Mouse (Mus musculus) intestine, postnatal 0 days (tissue): ENCODE data around the gene Gm1604a. TPM values are rescaled to one million over a fixed set of nuclear protein-coding genes. Genes with fewer than 3 reads are reported as not detected.
"Not testable (repeated sequence)": the region's sequence is repeated elsewhere in the genome, so short reads cannot be mapped to it uniquely, and the experiment has no call there.

Experiments used
- ATAC-seq: fragments of 200-750 bp; cut with Nextera tagmentation; 2 replicates; pipeline ENCODE4 v1.8.0; 2017; ENCODE audit warnings: mild to moderate bottlenecking, moderate TSS enrichment, moderate library complexity
- H3K27ac ChIP-seq: fragments of 300-500 bp; sonication (generic); 2 replicates; pipeline ENCODE4 v1.5.1; 2014; ENCODE audit warnings: mild to moderate bottlenecking, low read depth, low read length, moderate library complexity
- H3K27me3 ChIP-seq: fragments of 300-500 bp; sonication (generic); replicated peaks from 2 replicates; pipeline ENCODE4 v1.6.1; 2014; ENCODE audit warnings: low read length, mixed read lengths; ENCODE audit not compliant: control insufficient read depth, insufficient read depth
- H3K36me3 ChIP-seq: fragments of 300-500 bp; sonication (generic); 2 replicates; pipeline ENCODE4 v1.6.1; 2014; ENCODE audit warnings: mild to moderate bottlenecking, moderate library complexity; ENCODE audit not compliant: control insufficient read depth, insufficient read depth
- H3K4me1 ChIP-seq: fragments of 300-500 bp; sonication (generic); replicated peaks from 2 replicates; pipeline ENCODE4 v1.6.1; 2014; ENCODE audit warnings: antibody characterized with exemption, low read length, mixed read lengths; ENCODE audit not compliant: control insufficient read depth, insufficient read depth
- H3K4me2 ChIP-seq: fragments of 300-500 bp; sonication (generic); replicated peaks from 2 replicates; pipeline ENCODE4 v1.6.1; 2014; ENCODE audit warnings: low read depth, mild to moderate bottlenecking, moderate library complexity
- H3K4me3 ChIP-seq: fragments of 300-500 bp; sonication (generic); 2 replicates; pipeline ENCODE4 v1.5.1; 2014; ENCODE audit warnings: low read depth, low read length
- H3K9ac ChIP-seq: fragments of 300-500 bp; sonication (generic); 2 replicates; pipeline ENCODE4 v1.6.1; 2014; ENCODE audit warnings: mild to moderate bottlenecking, low read depth, low read length
- H3K9me3 ChIP-seq: fragments of 300-500 bp; sonication (generic); 2 replicates; pipeline ENCODE4 v1.6.1; 2016; ENCODE audit warnings: mixed run types; ENCODE audit not compliant: control insufficient read depth
- CTCF ChIP-seq: sonication (generic); IDR thresholded peaks from 2 replicates; pipeline ENCODE4 v1.5.1; 2016; ENCODE audit warnings: low read depth, mild to moderate bottlenecking, control low read depth, antibody characterized with exemption, moderate library complexity
- WGBS: fragments of 180-500 bp; shearing (Covaris S2); extraction: QIAGEN DNeasy Blood & Tissue Kit; methylation state at CpG from one replicate; pipeline ENCODE4 v1.1.7; 2014; 5-methylcytosine and 5-hydroxymethylcytosine counted together
- polyA plus RNA-seq: library from polyadenylated mRNA; unstranded; fragments of >200 nt; fragmentation: Nextera tagmentation; extraction: Ambion mirVana; gene quantifications from 2 replicates; pipeline ENCODE4 v1.2.1, GENCODE M21; 2015

The Gm1604a gene
- polyA plus RNA-seq, 1 experiment from 2014 or later = not detected

DNA sequence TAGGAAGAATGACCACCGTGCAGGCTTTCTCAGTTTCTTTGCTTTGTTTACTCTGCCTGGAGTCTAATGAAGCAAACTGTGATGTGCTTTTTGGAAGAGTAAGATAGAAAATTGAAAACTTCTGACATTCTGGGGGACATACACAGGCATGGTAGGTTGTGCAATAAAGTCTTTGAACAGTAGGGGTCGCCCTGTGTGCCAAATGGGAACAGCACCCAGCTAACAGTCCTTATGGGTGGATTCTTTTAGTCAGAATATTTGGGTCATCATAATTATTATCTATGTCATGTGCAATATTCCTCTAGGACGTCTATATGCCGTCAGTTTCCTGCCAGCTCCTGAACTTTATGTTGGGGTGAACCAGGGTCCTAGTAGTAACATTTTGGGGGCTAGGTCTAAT is 54.2 kb downstream of the Gm1604a start:
- not testable (repeated sequence) for H3K9ac ChIP-seq, H3K4me3 ChIP-seq, H3K27ac ChIP-seq, H3K27me3 ChIP-seq, H3K9me3 ChIP-seq, H3K36me3 ChIP-seq, H3K4me2 ChIP-seq, H3K4me1 ChIP-seq, ATAC-seq
- WGBS = 0% methylated on average over 1 of the region's 4 CpGs
- TF ChIP-seq CTCF = peak; percentile 51

DNA sequence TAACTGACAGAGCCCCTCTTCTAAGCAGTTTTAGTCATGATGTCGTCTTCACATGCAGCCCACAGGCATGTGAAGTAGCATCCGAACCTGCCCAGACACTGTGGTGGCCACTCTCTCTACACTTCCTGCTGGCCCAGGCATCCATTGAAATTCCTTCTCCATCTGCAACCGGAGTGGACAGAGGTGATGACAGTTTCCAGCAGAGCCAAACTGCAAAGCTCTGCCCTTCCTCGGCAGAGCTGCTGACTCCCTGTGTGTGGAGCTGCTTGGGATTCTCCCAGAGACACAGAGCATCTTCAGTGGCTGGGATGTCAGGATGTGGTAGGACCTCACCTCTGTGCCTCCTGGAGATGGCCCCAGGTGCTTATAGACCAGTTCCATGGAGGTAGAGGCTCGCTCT is 59.2 kb downstream of the Gm1604a start:
- H3K36me3 ChIP-seq, ATAC-seq, H3K27ac ChIP-seq, H3K4me1 ChIP-seq, H3K4me3 ChIP-seq, H3K9ac ChIP-seq, H3K27me3 ChIP-seq, H3K4me2 ChIP-seq, H3K9me3 ChIP-seq: not testable (repeated sequence)
- WGBS = no CpG with 5 or more reads among the region's 5 CpGs

DNA sequence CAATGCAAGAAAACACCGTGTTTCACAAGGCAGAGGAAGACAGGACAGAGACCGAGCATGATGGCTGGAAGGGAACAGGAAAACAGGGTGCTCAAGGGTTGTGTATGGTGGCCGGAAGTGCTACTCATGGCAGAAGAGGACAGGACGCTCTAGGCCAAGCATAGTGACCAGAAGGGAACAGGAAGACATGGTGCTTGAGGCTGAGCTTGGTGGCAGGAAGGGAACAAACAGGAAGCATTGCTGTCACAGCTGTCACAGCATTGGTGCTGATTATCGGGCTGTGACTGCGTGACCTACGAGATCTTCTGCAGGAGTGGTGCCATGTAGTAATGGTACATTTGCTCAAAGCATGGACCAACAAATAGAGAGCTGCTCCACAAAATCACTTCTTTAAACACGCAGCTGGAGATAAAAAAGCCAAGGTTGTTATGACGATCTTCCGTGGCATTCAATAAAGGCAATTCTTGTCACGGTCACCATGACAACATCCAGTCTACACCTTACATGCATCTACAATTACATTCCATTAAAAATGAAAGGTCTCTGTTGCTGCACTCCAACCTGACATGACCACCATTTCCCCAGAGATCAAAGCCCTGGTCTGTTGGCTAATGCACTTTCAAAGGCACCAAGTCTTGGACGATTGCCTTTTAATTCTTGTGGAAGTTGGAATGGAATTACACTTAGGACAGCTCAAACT is 60.3 kb downstream of the Gm1604a start:
- no CpG with 5 or more reads among the region's 12 CpGs for WGBS

GRCm38 (mm10) chr17:7086836-7087235 is 61.5 kb downstream of the Gm1604a start:
- not testable (repeated sequence) for H3K4me3 ChIP-seq, H3K9ac ChIP-seq, H3K27me3 ChIP-seq, H3K27ac ChIP-seq, ATAC-seq, H3K36me3 ChIP-seq, H3K4me2 ChIP-seq, H3K9me3 ChIP-seq, H3K4me1 ChIP-seq
- 88% methylated on average over 6 of the region's 8 CpGs for WGBS

More for the DNA sequence above, 60.3 kb downstream of the Gm1604a start:
- not testable (repeated sequence) for H3K9me3 ChIP-seq, H3K27me3 ChIP-seq, H3K4me3 ChIP-seq, H3K9ac ChIP-seq, H3K36me3 ChIP-seq, H3K4me1 ChIP-seq, H3K27ac ChIP-seq, H3K4me2 ChIP-seq, ATAC-seq

GRCm38 (mm10) chr17:7097835-7098519 is 72.6 kb downstream of the Gm1604a start:
- not testable (repeated sequence) for H3K4me2 ChIP-seq, H3K4me1 ChIP-seq, ATAC-seq, H3K9me3 ChIP-seq, H3K4me3 ChIP-seq, H3K27me3 ChIP-seq, H3K27ac ChIP-seq, H3K9ac ChIP-seq, H3K36me3 ChIP-seq
- WGBS = no CpG with 5 or more reads among the region's 12 CpGs

- H3K4me3 ChIP-seq, H3K27me3 ChIP-seq, H3K36me3 ChIP-seq, H3K9ac ChIP-seq, H3K27ac ChIP-seq, ATAC-seq, H3K9me3 ChIP-seq, H3K4me2 ChIP-seq, H3K4me1 ChIP-seq: not testable (repeated sequence)
- WGBS = 55% methylated on average over 2 of the region's 10 CpGs
These were observed 73.7 kb downstream of the Gm1604a start for GRCm38 (mm10) chr17:7099096-7099495.

- H3K9ac ChIP-seq, ATAC-seq, H3K36me3 ChIP-seq, H3K27ac ChIP-seq, H3K27me3 ChIP-seq, H3K9me3 ChIP-seq, H3K4me3 ChIP-seq, H3K4me1 ChIP-seq, H3K4me2 ChIP-seq: not testable (repeated sequence)
- WGBS = no CpG with 5 or more reads among the region's 7 CpGs
These were observed 77.6 kb downstream of the Gm1604a start for GRCm38 (mm10) chr17:7102945-7103344.

DNA sequence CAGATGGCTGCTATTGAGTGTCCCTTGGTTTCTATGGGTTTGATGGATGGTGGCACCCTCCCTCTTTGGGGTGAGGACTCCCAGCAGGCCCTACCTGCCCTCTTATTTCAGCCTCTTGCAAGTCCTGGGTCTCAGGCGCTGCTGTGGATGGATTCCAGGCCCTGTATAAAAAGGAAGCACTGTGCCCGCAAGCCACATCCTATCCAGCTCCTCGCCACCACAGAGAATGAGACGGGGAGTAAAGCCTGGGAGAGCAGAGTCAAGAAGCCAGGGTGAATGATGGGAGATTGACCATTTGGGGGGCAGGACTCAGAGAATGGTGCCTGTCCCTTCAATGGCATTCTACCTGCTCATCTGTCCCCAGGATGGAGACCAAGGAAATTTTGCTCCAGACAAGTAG is 86.3 kb downstream of the Gm1604a start:
- ATAC-seq, H3K4me2 ChIP-seq: not testable (repeated sequence)

GRCm38 (mm10) chr17:7116265-7116664 is 90.9 kb downstream of the Gm1604a start:
- H3K27ac ChIP-seq, H3K9ac ChIP-seq, H3K4me2 ChIP-seq, H3K4me1 ChIP-seq, ATAC-seq, H3K36me3 ChIP-seq, H3K4me3 ChIP-seq, H3K27me3 ChIP-seq, H3K9me3 ChIP-seq: not testable (repeated sequence)
- 76% methylated on average over 6 of the region's 8 CpGs for WGBS

More for the DNA sequence above, 86.3 kb downstream of the Gm1604a start:
- H3K4me1 ChIP-seq, H3K4me3 ChIP-seq, H3K27ac ChIP-seq, H3K9ac ChIP-seq, H3K27me3 ChIP-seq, H3K9me3 ChIP-seq, H3K36me3 ChIP-seq: not testable (repeated sequence)
- WGBS = 89% methylated on average over 2 of the region's 4 CpGs
